Mouse (Mus musculus): ENCODE data around the gene Raly.

Gene Raly

DNA sequence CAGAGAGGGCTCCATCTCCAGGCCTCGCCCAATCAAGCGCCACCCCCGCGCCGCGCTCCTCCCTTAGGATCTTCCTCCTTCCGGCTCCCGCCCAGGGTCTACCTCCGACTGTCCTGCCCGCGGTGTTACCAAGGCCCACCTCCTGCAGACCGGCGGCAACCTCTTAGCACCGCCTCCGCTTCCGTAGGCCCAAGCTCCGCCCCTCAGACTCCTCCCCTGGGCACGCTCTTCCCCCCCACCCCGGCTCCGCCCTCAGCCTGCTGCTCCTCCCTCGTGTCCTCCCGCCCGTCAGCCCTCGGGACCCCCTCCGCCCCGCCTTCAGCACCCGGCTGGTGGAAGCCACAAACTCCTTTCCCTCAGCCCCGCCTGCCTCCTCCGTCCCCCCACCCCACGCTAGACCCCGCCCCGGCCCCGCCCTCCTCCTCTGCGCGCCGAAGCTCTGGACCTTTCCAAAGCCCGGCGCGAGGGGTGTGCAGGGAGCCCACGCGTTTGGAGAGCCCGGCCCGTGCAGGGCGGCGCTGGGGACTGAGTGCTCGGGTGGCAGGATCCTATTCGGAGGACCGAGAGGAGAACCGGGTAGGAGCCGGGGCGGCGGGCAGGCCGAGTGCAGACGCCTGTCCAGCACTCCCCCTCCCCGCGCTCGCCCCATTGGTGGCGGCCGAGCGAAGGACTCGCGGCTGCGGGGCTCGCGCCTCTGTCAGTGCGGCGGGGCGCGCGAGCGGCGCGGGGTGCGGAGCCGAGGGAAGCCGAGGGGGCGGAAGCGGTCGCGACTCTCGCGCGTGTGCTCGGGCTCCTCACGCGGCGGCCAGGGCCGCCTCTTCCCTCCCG lies at the start of gene Raly, which contains the start of gene a:
TSS of gene Raly (plus strand) at position 441 of the 828 bp plus-strand sequence.
TSS of gene a (plus strand) at position 747 of the 828 bp plus-strand sequence.
- DNase-seq (ENCODE audit: low read depth, low spot score) = peak; percentile 99

DNA sequence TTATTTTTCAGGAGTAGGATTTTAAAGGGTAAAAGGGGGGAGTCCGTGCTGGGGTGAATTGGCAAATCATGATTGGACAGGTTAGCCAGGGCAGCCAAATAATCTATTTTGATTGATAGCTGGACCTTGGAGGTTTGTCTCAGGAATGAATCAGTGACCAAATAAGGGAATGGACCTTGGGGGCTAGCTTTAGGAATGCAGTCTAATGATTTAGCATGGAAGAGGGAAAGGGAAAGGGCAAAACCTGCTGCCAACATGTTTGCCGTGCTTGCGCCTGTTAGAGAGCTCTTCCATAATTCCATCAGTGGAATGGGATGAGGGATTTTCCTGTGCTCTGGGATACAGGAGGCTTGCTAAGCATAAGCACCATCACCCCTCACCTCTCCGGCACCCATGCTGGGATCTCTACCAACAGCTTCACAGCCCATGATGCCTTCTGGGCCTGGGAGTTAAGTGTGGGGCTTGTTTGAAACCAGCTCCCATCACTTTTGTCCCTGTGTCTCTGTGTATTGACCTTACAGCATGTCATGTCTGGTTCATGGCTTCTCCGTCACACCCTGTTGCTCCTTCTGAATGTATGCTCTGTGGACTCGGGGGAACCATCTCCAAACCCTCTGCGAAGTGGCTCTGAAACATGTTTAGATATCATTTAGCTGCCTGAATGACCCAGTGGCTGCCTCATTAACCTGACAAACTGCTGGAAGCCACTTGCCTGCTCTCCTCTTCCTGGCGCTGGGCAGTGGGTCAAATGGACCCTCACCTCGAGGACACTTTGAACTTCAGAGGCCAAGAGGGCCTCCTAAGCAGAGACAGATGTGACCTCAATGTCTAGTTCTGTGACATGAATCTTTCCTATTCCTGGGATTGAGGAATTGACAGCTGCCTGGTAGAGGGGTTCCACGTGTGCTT lies 47.7 kb upstream of the Raly start:
- DNase-seq (ENCODE audit: low read depth, low spot score) = peak; percentile 68

DNA sequence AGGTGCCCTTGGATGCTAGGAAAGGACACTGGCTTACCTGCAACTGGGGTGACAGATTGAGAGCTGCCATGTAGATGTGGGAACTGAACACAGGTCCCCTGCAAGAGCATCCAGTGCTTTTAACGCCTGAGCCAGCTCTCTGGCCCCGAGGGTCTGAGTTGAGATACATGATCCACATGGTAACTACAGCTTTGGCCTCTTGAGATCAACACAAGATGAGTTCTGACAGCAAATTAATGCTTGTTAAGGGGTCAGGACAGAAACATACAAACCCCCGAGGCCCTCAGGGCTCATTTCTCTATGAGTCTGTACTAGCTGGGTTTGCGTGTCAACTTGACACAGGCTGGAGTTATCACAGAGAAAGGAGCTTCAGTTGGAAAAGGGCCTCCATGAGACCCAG lies 47.0 kb upstream of the Raly start:
- DNase-seq (ENCODE audit: low read depth, low spot score) = no peak

DNA sequence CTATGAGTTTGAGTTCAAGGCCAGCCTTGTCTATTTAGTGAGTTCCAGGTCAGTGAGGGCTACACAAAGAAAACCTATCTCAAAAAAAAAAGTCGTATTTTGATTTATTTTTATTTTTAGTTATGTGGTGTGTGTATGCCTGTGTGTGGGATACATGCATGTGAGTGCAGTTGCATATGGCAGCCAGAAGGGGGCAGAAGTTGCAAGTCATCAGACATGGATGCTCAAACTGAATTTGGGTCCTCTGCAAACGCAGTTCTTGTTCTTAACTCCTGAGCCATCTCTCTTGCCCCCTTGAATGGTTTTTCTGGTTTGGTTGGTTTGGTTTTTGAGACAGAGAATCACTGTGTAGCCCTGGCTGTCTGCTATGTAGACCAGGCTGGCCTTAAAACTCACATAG lies 42.5 kb upstream of the Raly start:
- DNase-seq (ENCODE audit: low read depth, low spot score) = no peak

DNA sequence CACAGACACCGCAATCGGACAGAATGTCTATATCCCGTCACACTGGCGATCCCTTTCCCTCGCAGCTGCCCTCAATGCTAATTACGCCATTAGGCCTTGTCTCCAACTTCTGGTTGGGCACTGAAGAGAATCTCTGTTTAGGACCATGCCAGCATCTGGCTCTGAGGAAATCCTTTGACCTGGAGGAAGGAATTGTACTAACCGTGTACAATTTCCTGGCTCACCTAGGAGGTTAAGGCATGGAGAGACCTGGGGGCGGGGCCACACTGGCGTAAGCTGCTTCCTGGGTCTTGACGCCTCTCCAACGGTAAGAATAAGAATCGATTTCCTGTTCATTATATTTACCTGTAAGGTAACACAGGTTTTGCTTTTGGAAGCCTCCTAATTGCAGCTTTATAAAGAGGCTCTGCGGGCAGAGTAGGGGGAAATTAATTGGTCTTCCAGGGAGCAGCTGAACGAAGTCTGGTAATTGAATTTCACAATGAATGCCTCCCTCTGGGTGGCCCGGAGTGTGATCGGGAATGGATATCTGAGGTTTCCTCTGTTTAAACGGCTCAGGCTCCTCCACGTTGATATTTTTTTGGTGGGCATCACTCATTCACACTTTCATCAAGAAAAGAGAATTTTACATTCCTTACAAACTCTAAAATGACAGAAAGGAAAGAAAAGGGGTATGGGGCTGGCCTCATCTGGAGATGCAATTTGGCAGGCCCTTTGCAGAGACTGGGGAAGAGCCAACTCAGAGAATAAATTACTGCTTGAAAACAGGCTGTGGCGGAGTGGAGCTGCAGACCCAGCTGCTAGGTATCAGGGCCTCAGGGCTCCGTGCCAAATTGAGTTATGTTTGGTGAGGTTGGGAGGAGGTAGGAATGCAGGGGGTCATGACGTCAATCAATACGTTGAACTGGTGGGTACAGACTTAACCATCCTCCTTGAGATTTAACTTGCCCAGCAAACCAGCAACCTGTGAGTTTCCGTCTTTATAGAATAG lies 41.6 kb upstream of the Raly start:
- peak; percentile 71 for DNase-seq (ENCODE audit: low read depth, low spot score)

DNA sequence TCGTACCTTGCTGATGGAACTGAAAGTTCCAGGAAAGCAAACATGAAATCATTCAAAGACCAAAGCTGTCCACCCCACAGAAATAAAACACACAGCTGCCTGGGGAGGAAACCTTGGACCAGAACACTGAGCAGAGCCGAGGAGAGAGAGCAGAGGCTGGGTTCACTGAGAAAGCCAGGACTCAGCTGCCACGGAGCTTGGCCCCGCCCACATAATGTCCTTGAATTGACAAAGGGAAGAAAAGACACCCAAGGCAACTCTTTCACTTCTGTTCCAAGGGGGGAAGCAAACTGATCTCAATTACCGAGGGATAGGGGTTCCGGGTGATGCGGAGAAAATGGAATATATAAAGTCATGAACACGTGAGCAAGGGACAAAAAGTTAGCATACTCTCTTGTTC lies 39.0 kb upstream of the Raly start:
- no peak for DNase-seq (ENCODE audit: low read depth, low spot score)

DNA sequence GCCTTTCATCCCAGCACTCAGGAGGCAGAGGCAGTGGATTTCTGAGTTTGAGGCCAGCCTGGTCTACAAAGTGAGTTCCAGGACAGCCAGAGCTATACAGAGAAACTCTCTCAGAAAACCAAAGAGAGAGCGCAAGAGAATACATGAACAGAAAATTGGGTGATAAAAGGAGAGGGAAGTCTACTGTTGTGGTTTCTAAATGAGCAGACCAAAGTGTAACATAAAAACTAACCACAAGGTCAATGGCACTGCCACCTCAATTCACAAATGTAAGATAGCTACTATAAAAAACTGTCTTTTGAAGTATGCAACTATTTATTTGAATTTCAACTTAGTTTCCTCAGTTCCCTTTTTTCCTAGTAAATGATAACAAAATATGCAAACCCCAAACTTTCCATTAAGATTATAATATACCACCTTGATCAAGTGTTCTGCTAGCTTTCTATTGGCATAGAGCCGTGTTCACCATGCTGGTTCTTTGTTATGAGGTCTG lies 36.8 kb upstream of the Raly start:
- DNase-seq (ENCODE audit: low read depth, low spot score) = no peak

DNA sequence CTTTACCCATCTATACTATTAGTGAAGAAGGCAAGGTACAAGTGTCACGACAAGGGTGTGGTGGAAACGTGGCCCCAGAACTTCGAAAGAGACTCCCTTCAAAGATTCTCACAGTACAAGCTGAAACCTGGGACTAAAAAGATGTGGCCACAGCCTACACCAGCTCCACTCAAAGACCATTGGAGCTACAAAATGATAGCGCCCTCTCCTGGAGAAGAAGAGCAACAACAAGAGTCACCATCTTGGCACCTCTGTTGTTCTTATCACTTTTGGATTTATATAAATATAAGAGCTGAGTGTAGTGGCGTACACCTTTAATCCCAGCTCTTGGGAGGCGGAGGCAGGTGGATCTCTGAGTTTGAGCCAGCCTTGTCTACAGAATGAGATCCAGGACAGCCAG lies 35.1 kb upstream of the Raly start:
- no peak for DNase-seq (ENCODE audit: low read depth, low spot score)

DNA sequence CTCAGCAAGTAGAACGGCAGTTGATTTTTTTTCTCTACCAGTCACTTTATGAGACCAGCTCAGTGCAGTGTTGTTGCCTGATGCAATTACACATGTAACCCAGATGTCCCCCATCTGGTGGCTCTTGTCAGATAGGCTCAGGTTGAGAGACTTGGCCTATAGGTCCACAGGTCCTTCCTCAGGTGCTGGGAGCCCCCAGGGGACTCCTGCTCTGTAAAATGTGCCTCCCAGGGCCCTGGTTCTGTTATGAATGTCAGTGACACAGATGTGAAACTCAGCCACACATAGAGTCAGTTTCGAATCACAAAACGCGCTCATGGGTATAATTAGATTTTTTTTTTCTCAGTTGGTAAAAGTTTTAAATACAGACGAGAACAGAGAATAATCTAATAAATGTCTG lies 33.2 kb upstream of the Raly start:
- DNase-seq (ENCODE audit: low read depth, low spot score) = no peak

DNA sequence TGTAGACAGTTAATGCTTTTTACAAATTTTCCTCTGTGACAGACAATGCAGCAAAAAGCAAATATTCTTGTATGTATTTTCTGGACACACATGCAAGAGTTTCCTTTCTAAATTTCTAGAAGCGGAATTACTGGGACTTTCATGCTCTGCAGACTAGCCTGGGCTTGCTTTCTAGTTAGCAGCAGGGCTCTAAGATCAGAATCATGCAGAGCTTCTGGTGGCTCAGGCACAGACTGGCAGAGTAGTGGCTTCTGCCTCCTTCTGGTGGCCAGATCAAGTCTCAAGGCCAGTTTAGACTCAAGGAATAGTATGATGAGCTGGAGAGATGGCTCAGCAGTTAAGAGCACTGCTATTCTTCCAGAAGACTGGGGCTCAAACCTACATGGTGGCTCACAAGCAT lies 32.4 kb upstream of the Raly start:
- no peak for DNase-seq (ENCODE audit: low read depth, low spot score)

DNA sequence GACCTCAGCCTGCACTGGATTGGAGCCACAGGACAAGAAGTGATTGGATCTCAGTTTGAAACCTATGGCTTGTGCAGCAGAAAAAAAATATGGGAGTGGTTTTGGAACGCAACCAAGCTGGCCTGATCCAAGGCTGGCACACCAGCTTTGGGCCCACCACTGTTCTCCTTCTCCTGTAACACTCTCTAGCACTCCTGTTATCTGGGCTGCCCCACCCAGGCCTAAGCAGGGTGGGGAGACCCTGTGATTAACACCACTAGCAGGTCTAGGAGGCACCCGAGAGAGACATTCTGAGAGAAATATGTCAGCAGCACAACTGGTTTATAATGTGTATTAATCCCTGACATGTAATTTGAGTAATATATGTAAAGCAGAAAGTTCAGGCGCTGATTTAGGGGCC lies 27.7 kb upstream of the Raly start:
- no peak for DNase-seq (ENCODE audit: low read depth, low spot score)

DNA sequence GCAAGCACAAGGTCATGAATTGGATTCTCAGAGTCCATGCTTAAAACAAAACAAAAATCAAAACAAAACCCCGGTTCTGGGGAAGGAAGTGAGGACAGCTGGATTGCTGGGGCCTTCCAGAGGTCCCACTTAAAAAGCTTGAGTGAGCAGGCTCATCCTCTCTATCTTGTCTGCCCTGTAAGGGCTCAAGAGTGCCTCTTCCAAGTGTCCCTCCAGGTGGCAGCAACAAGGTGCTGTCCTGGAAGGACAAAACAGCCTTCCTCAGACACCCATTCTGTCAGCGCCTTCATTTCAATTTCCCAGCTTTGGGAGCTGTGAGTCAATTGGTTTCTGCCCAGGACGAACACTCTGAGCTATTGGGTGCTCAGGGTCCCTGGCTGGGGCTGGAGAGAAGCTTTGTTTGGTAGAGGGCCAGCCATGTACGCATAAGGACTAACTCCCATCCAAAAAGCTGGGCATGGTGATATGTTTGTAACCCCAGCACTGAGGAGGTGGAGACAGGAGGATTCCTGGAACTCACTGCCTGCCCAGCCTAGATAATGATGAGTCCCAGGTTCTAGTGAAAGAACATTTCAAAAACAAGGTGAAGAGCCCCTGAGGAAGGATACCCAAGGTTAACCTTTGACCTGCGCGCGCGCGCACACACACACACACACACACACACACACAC lies 25.9 kb upstream of the Raly start:
- DNase-seq (ENCODE audit: low read depth, low spot score) = no peak

DNA sequence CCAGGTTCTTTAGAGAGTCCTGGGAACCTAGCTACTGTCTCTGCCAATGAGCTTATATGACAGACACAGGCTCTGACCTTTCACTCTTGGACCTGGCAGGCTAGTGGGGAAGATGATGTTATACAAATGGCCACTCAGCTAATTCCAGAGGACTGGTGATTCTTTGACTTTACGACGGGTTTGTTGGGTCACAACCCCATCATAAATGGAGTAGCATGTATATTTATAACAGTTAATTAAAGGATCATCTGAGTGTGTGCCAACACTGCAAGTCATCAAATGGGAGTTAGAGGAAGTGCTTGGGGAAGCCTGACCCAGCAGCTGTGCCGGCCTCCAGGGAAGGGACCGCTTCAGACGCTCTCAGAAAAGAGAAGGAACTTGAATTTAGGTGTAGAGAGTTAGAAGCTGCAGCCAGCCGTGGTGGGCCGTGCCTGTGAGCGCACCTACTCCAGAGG lies 25.3 kb upstream of the Raly start:
- DNase-seq (ENCODE audit: low read depth, low spot score) = no peak

DNA sequence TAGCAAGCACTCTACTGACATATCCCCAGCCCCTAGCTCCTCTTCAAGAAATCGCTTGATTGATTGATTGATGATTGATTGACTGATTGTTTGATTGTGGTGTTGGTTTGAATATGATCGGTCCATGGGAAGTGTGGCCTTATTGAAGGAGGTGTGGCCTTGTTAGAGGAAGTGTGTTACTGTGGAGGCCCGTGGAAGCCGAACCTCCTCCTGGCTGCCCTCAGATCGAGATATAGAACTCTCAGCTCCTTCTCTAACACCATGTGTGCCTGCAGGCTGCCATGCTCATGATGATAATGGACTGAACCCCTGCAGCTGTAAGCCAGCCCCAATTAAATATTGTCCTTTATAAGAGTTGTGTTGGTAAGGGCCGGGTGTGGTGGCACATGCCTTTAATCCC lies 23.8 kb upstream of the Raly start:
- DNase-seq (ENCODE audit: low read depth, low spot score) = no peak

DNA sequence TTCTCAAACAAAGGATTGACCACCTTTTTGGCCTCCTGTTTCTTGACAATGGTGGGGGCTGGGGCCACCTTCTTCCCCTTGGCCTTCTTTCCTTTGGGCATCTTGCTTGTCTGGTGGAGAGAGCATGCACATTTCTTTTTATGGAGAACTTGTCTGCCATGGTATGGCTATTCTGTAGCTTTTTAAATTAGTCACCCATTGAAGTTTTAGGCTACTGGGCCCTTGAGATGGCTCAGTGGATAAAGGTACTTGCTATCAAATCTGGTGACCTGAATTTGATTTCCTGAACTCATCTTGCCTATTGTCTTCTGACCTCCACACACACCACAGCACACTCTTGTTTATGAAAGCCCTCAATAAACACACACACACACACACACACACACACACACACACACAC lies 21.0 kb upstream of the Raly start, which contains the start of gene Gm14214:
TSS of gene Gm14214 (minus strand) at position 101 of the 400 bp plus-strand sequence.
- DNase-seq (ENCODE audit: low read depth, low spot score) = no peak

DNA sequence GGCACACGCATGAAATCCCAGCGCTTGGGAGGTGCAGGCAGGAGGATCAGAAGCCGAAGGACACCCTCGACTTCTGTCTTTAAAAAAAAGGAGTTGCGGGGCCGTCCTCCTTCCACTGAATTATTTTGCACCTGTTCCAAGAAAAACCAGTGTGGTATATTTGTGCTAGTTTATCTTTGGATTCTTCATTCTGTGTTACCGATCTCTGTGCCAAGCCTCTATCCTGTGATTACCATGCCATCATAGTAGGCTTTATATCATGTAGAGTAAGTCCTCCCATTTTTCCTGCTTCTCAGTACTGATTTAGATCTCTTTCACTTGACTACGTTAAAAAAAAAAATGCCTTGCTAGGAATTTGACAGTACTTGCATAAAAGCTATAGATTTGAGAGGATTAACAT lies 19.3 kb upstream of the Raly start:
- DNase-seq (ENCODE audit: low read depth, low spot score) = no peak

DNA sequence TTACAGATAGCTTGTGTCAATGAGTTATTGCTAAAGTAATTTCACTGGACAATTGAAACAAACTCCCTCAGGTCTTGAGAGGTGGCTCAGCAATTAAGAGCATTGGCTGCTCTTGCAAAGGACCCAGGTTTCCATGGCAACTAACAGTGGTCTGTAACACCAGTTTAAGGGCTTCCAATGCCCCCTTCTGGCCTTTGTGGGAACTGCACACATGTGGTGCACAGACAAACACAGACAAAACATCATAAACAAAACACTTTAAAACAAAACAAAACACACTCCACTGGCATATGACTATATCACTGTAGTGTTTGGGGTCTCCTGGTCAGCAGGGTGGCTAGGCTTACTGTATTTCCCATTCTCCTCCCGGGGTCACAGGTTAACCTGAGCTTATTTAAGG lies 16.9 kb upstream of the Raly start:
- peak; percentile 57 for DNase-seq (ENCODE audit: low read depth, low spot score)

DNA sequence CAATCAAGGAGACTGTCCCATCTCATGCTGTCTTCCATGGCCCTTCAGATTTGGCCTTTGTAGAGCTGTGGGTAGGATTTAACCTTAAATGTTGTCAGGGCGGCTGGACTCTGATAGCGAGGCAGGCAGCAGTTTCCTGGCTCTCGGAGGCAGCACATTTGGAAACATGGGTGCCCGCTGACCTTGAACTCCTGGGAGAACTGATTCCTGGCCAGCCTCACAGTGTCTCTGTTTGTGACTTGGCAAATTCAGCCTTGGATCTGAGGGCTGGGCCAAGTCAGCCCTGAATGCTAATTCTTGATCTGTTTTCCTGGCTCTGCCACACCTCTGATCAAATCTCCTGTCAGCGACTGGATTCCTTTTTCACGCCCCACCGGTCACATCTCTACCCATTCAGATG lies 14.4 kb upstream of the Raly start:
- DNase-seq (ENCODE audit: low read depth, low spot score) = no peak

DNA sequence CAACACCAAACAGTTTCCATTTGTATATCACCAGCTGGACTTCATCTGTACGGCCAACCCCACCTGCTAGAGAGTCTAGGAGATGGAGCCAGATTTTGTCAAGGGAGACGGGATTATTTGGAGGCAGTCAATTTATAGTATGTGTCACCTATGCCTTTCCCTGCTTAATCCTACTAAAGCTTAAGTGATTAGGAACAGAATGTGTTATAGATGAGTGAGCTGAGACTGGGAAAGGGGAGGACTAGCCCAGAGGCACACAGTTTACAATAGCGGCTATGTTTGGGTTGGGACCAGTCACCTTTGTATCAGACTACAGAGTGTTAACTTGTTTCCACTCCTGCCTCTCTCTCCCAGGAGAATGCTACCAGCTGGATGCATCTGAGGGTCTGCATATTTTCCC lies 11.2 kb upstream of the Raly start:
- DNase-seq (ENCODE audit: low read depth, low spot score) = no peak

DNA sequence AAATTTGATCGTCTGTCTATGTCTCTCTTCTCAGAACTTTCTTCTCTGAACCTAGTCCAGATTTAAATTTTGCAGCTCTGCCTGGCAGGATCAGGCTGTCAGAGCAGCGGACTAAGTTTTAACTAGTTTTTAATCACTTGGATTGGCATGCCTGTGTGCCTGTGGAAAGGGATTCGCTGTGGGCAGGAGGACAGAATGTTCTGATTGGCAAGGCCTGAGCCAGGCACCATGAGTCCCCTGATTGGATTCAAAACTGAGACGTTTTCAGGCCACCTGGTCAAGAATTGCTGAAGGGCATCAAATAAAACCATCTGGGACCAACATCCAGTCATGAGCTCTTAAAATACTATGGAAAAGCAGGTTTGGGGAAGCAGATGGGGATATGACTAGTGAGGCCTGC lies 8.5 kb upstream of the Raly start:
- no peak for DNase-seq (ENCODE audit: low read depth, low spot score)
